Mouse (Mus musculus) CH12.LX (cell line): Measurements from ENCODE around the gene Mvp. TPM values are rescaled to one million over a fixed set of nuclear protein-coding genes. Genes with fewer than 3 reads are reported as not detected.

Source experiments
- DNase-seq: peaks from one replicate; pipeline ENCODE4 v3.0.0-alpha.2; 2013; ENCODE audit errors: extremely low read depth
- H3K27ac ChIP-seq: 2 replicates; pipeline ENCODE4 v1.5.1; 2012; ENCODE audit warnings: low read depth, mild to moderate bottlenecking, control low read depth, moderate library complexity; ENCODE audit not compliant: insufficient read depth
- H3K27me3 ChIP-seq: replicated peaks from 2 replicates; pipeline ENCODE3; 2012; ENCODE audit warnings: inconsistent platforms
- H3K36me3 ChIP-seq, 2 experiments: replicated peaks in 1 of 2; 2 replicates each; pipeline versions ENCODE3 to v1.6.1; 2012; ENCODE audit warnings: inconsistent platforms in 1 of 2, low read length in 1 of 2, mild to moderate bottlenecking in 1 of 2, mixed read lengths in 1 of 2, moderate library complexity in 1 of 2; ENCODE audit not compliant: control insufficient read depth in 1 of 2, insufficient read depth in 1 of 2
- H3K4me1 ChIP-seq, 2 experiments: 2 replicates each; pipeline ENCODE4 v1.6.1; 2012; ENCODE audit warnings: inconsistent platforms in 1 of 2, moderate library complexity in 1 of 2; ENCODE audit not compliant: insufficient read depth in 2 of 2, control insufficient read depth in 1 of 2
- H3K4me2 ChIP-seq: 2 replicates; pipeline ENCODE4 v1.6.1; 2012; ENCODE audit warnings: low read depth, mild to moderate bottlenecking, control low read depth; ENCODE audit not compliant: poor library complexity, insufficient read depth, severe bottlenecking
- H3K4me3 ChIP-seq, 3 experiments: fragments of 150-350 bp in 1 of 3; sonication (generic) in 1 of 3; replicated peaks in 1 of 3; 2 replicates each; pipeline versions ENCODE3 to v1.5.1; 2011 to 2012; ENCODE audit warnings: low read depth in 2 of 3, low read length in 2 of 3, mild to moderate bottlenecking in 2 of 3, moderate library complexity in 2 of 3, control low read depth in 1 of 3, improper control_type of control experiment in 1 of 3, inconsistent platforms in 1 of 3, mixed read lengths in 1 of 3; ENCODE audit not compliant: poor library complexity in 1 of 3
- H3K79me2 ChIP-seq: replicated peaks from 2 replicates; pipeline ENCODE4 v1.6.1; 2012; ENCODE audit warnings: mild to moderate bottlenecking, moderate library complexity; ENCODE audit not compliant: control insufficient read depth, poor library complexity, insufficient read depth, severe bottlenecking; ENCODE audit errors: extremely low read depth
- H3K9ac ChIP-seq: 2 replicates; pipeline ENCODE4 v1.6.1; 2012; ENCODE audit warnings: low read depth, mild to moderate bottlenecking, control low read depth, moderate library complexity; ENCODE audit not compliant: insufficient read depth
- H3K9me3 ChIP-seq: replicated peaks from 2 replicates; pipeline ENCODE3; 2012; ENCODE audit warnings: low read length, inconsistent platforms, mixed read lengths
- BHLHE40 ChIP-seq: IDR thresholded peaks from 2 replicates; pipeline ENCODE4 v1.6.1; 2011; ENCODE audit warnings: mild to moderate bottlenecking, low read depth, low read length, improper control_type of control experiment
- CHD1 ChIP-seq: IDR thresholded peaks from 2 replicates; pipeline ENCODE4 v1.6.1; 2012; ENCODE audit warnings: low read depth, low read length, improper control_type of control experiment, inconsistent platforms
- CHD2 ChIP-seq: IDR thresholded peaks from 2 replicates; pipeline ENCODE4 v1.6.1; 2011; ENCODE audit warnings: low read length, improper control_type of control experiment
- CTCF ChIP-seq, 2 experiments: IDR thresholded peaks in 1 of 2; conservative IDR thresholded peaks in 1 of 2; 2 replicates each; pipeline ENCODE4 v1.5.1; 2011 to 2012; ENCODE audit warnings: low read depth in 2 of 2, low read length in 2 of 2, improper control_type of control experiment in 1 of 2, inconsistent platforms in 1 of 2, mild to moderate bottlenecking in 1 of 2, moderate library complexity in 1 of 2
- EP300 ChIP-seq: IDR thresholded peaks from 2 replicates; pipeline ENCODE4 v1.6.1; 2011; ENCODE audit warnings: low read length, improper control_type of control experiment
- ETS1 ChIP-seq: conservative IDR thresholded peaks from 2 replicates; pipeline ENCODE4 v1.6.1; 2012; ENCODE audit warnings: low read depth, mild to moderate bottlenecking, inconsistent platforms, low read length, improper control_type of control experiment, moderate library complexity
- IRF4 ChIP-seq: IDR thresholded peaks from 2 replicates; pipeline ENCODE4 v1.6.1; 2014; ENCODE audit warnings: low read depth, mild to moderate bottlenecking, inconsistent platforms, low read length, improper control_type of control experiment
- JUN ChIP-seq: IDR thresholded peaks from 2 replicates; pipeline ENCODE4 v1.6.1; 2011; ENCODE audit warnings: low read depth, mild to moderate bottlenecking, low read length, improper control_type of control experiment, moderate library complexity; ENCODE audit not compliant: insufficient read depth
- KAT2A ChIP-seq: IDR thresholded peaks from 2 replicates; pipeline ENCODE4 v1.6.1; 2012; ENCODE audit warnings: low read length, improper control_type of control experiment, inconsistent platforms; ENCODE audit not compliant: insufficient replicate concordance
- MAX ChIP-seq: IDR thresholded peaks from 2 replicates; pipeline ENCODE4 v1.6.1; 2011; ENCODE audit warnings: low read length, improper control_type of control experiment
- MAZ ChIP-seq: IDR thresholded peaks from 2 replicates; pipeline ENCODE4 v1.6.1; 2012; ENCODE audit warnings: low read depth, mild to moderate bottlenecking, inconsistent platforms, low read length, improper control_type of control experiment, moderate library complexity
- MEF2A ChIP-seq: IDR thresholded peaks from 2 replicates; pipeline ENCODE4 v1.6.1; 2014; ENCODE audit warnings: low read depth, mild to moderate bottlenecking, inconsistent platforms, low read length, improper control_type of control experiment, borderline replicate concordance
- MXI1 ChIP-seq: IDR thresholded peaks from 2 replicates; pipeline ENCODE4 v1.6.1; 2011; ENCODE audit warnings: mild to moderate bottlenecking, low read depth, low read length, improper control_type of control experiment
- MYC ChIP-seq: IDR thresholded peaks from 2 replicates; pipeline ENCODE4 v1.6.1; 2011; ENCODE audit warnings: low read depth, mild to moderate bottlenecking, improper control_type of control experiment, low read length
- NELFE ChIP-seq: IDR thresholded peaks from 2 replicates; pipeline ENCODE4 v1.6.1; 2011; ENCODE audit warnings: low read depth, low read length, improper control_type of control experiment
- PAX5 ChIP-seq: IDR thresholded peaks from 2 replicates; pipeline ENCODE4 v1.6.1; 2012; ENCODE audit warnings: low read length, inconsistent platforms, mixed read lengths
- POLR2A ChIP-seq: IDR thresholded peaks from 2 replicates; pipeline ENCODE4 v1.6.1; 2011; ENCODE audit warnings: low read depth, mild to moderate bottlenecking, improper control_type of control experiment, low read length
- POLR2AphosphoS2 ChIP-seq: IDR thresholded peaks from 2 replicates; pipeline ENCODE4 v1.6.1; 2011; ENCODE audit warnings: low read depth, low read length, improper control_type of control experiment
- RAD21 ChIP-seq: IDR thresholded peaks from 2 replicates; pipeline ENCODE4 v1.6.1; 2011; ENCODE audit warnings: low read depth, mild to moderate bottlenecking, low read length, improper control_type of control experiment, moderate library complexity
- RCOR1 ChIP-seq: conservative IDR thresholded peaks from 2 replicates; pipeline ENCODE4 v1.6.1; 2012; ENCODE audit warnings: low read depth, mild to moderate bottlenecking, inconsistent platforms, low read length, improper control_type of control experiment
- SIN3A ChIP-seq: IDR thresholded peaks from 2 replicates; pipeline ENCODE4 v1.6.1; 2012; ENCODE audit warnings: low read length, improper control_type of control experiment, inconsistent platforms
- SMC3 ChIP-seq: IDR thresholded peaks from 2 replicates; pipeline ENCODE4 v1.6.1; 2011; ENCODE audit warnings: low read depth, low read length, improper control_type of control experiment
- UBTF ChIP-seq: IDR thresholded peaks from 2 replicates; pipeline ENCODE4 v1.6.1; 2012; ENCODE audit warnings: low read depth, mild to moderate bottlenecking, inconsistent platforms, low read length, improper control_type of control experiment, moderate library complexity
- ZC3H11A ChIP-seq: IDR thresholded peaks from 2 replicates; pipeline ENCODE4 v1.6.1; 2012; ENCODE audit warnings: low read depth, mild to moderate bottlenecking, inconsistent platforms, low read length, improper control_type of control experiment
- ZKSCAN1 ChIP-seq: IDR thresholded peaks from 2 replicates; pipeline ENCODE4 v1.6.1; 2012; ENCODE audit warnings: low read depth, inconsistent platforms, low read length, improper control_type of control experiment, borderline replicate concordance
- ZNF384 ChIP-seq: IDR thresholded peaks from 2 replicates; pipeline ENCODE4 v1.6.1; 2012; ENCODE audit warnings: low read depth, low read length, improper control_type of control experiment, inconsistent platforms
- dilution Hi-C: fragments of 300-500 bp; cut with MboI; formaldehyde crosslinking; loops from 2 replicates; pipeline ENCODE4 v1.14.3; 2020; ENCODE audit warnings: low sequenced_read_pairs; ENCODE audit not compliant: extremely low pct_unique_long_range_greater_than_20kb, extremely low pct_ligation_motif_present
- in situ Hi-C: fragments of 300-500 bp; cut with MboI; formaldehyde crosslinking; loops from 3 replicates; pipeline ENCODE4 v1.14.3; 2019; ENCODE audit warnings: low sequenced_read_pairs, low pct_ligation_motif_present, low pct_unique_long_range_greater_than_20kb, mixed read lengths
- polyA plus RNA-seq: library from polyadenylated mRNA; unstranded; fragments of >175 nt; gene quantifications from 2 replicates; pipeline ENCODE4 v1.2.1, GENCODE M21; 2012; ENCODE audit warnings: low read depth; ENCODE audit not compliant: insufficient read length
- total RNA-seq, 2 experiments: library from RNA; depleted of rRNA; stranded (reverse); fragments of 300-350 nt in 1 of 2; fragments of >200 nt in 1 of 2; gene quantifications; 2 replicates each; pipeline ENCODE4 v1.2.3; 2012 to 2014

The Mvp gene
- total and polyA plus RNA-seq, 3 experiments = 33.3 to 53.7 (median 52.1) TPM

DNA sequence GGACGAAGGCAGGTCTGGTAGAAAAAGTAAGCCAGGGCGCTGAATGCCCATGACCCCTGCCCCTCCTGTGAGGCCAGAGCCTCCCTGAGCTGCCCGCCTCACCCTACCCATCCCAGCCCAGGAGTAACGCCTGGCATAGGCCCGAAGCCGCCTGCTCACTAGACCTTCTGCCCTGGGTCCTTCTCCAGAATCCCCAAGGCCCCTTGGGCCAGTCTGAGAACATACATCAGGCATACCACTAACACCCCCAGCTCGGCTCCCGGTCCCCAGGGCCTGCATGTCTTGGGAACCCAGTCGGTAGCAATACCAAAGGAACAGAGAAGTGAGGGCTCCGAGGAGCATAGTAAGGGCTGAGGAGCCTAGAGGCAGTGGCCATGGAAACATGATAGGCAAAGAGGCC is 65.8 kb downstream of the Mvp start:
- dilution Hi-C loops = no loop called here
- H3K36me3 ChIP-seq = peaks cover 27 to 82% of the 10 kb centered on the region in 2 experiments

DNA sequence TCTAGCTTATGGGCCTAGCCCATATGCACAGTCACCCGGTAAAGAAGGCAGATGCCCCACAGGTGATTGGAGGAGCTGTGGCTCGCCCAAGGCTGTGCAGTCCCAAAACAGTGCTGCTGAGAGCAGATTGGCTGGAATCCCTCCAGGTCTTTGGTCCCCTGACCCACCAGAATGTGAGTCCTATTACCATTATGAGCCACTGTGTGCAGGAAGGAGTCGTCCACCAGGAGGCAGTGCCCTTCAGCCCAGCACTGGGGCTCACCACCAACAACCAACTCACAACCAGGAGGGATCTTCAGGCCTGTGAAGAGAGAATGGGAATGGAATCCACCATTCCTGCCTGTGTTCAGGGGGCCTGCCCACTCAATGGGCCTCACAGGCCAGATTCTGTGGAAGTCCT is 67.9 kb downstream of the Mvp start:
- H3K4me1 ChIP-seq = peaks cover 14 to 62% of the 10 kb centered on the region in 2 experiments
- DNase-seq = peak; percentile 49
- peaks cover 3% of the 10 kb centered on the region for H3K79me2 ChIP-seq
- TF ChIP-seq SMC3 (peak; percentile 75), CTCF (conservative IDR thresholded peaks at IDR 0.05 in 1 of 2, IDR thresholded peaks at IDR 0.05 in 1 of 2; ENCODE audit: low read depth in 2 of 2, low read length in 2 of 2) (peak; percentile 52 to 75; a peak in 3 of 4 replicates), RCOR1 (no peak), NELFE (no peak), CHD2 (no peak), RAD21 (peak; percentile 67), ZC3H11A (no peak; the same call in 1 of the 2 replicates)
- peaks cover 23 to 78% of the 10 kb centered on the region in 2 experiments for H3K36me3 ChIP-seq
- dilution Hi-C loops (no loop called here), in situ Hi-C loops (loop anchor here (5.0 kb wide), 1 partner anchor 36 kb away; no protein-coding TSS in a partner anchor)
- no peaks in the 10 kb centered on the region for H3K27me3 ChIP-seq
- H3K27ac ChIP-seq = no peak overlapping the region
- H3K9ac ChIP-seq = no peak overlapping the region
- H3K4me2 ChIP-seq = no peak overlapping the region
- peaks cover 6% of the 10 kb centered on the region for H3K9me3 ChIP-seq
- H3K4me3 ChIP-seq = no peak overlapping the region

More for the DNA sequence above, 65.8 kb downstream of the Mvp start:
- Histone ChIP-seq H3K27me3 (no peaks in the 10 kb centered on the region), H3K9ac (no peak overlapping the region), H3K4me2 (no peak overlapping the region), H3K4me3 (no peak overlapping the region), H3K4me1 (peaks cover 15 to 62% of the 10 kb centered on the region in 2 experiments), H3K79me2 (no peaks in the 10 kb centered on the region), H3K27ac (no peak overlapping the region), H3K9me3 (peaks cover 6% of the 10 kb centered on the region)
- no peak for TF ChIP-seq MAZ
- no peak for TF ChIP-seq UBTF
- no peak for TF ChIP-seq MXI1
- no peak for TF ChIP-seq SMC3
- no peak for TF ChIP-seq ZNF384
- in situ Hi-C loops = loop anchor here (5.0 kb wide), 1 partner anchor 34 kb away; no protein-coding TSS in a partner anchor
- DNase-seq = no peak

DNA sequence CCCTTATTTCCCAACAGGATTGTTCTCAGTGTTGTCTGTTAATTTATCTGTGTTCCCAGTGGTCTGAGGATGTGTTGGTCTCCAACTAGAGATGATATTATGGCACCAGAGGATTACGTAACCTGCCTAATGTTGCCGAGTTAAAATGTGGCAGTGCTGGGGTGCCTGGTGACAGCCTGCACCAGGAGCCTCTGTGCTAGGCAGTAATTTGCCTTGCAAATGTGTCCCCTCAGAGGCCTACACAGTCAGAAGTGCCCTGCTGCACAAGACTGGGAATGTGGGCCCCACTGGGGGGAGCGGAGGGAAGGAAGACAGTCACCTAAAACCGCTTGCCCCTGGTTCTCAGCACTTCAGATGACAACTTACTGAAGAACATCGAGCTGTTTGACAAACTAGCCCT is 72.6 kb downstream of the Mvp start:
- Histone ChIP-seq H3K79me2 (peaks cover 3% of the 10 kb centered on the region), H3K4me1 (peaks cover 23 to 76% of the 10 kb centered on the region in 2 experiments), H3K4me3 (peak overlapping the region; percentile 39 to 54 (median 53)), H3K36me3 (peaks cover 22 to 73% of the 10 kb centered on the region in 2 experiments), H3K4me2 (peak overlapping the region; percentile 81), H3K27ac (peak overlapping the region; percentile 95), H3K9ac (peak overlapping the region; percentile 72; the same call in 1 of the 2 replicates), H3K27me3 (no peaks in the 10 kb centered on the region), H3K9me3 (peaks cover 8% of the 10 kb centered on the region)
- in situ Hi-C loops (no loop called here), dilution Hi-C loops (no loop called here)
- peak; percentile 85 for DNase-seq
- TF ChIP-seq BHLHE40 = peak; percentile 96
- TF ChIP-seq SIN3A = peak; percentile 63; the same call in 1 of the 2 replicates
- 0 out of 2 replicates have a peak, but pooled peaks have one; percentile 41 for TF ChIP-seq MAX
- no peak for TF ChIP-seq JUN
- no peak for TF ChIP-seq CHD1
- TF ChIP-seq EP300 = peak; percentile 76
- TF ChIP-seq POLR2AphosphoS2 = 0 out of 2 replicates have a peak, but pooled peaks have one; percentile 33
- no peak for TF ChIP-seq ZKSCAN1
- TF ChIP-seq PAX5 = no peak
- peak; percentile 68 for TF ChIP-seq POLR2A
- TF ChIP-seq MEF2A = peak; percentile 64; the same call in 1 of the 2 replicates
- TF ChIP-seq IRF4 = peak; percentile 91
- TF ChIP-seq KAT2A = no peak
- peak; percentile 60; the same call in 1 of the 2 replicates for TF ChIP-seq CHD2
- peak; percentile 44; the same call in 1 of the 2 replicates for TF ChIP-seq NELFE
- TF ChIP-seq ETS1 = peak; percentile 80
- peak; percentile 36; the same call in 1 of the 2 replicates for TF ChIP-seq MXI1
- TF ChIP-seq MYC = no peak
